Mouse (Mus musculus) embryonic facial prominence, embryonic 11.5 days (tissue): ENCODE data around the gene Ppm1e. TPM values are rescaled to one million over a fixed set of nuclear protein-coding genes. Genes with fewer than 3 reads are reported as not detected.
"Not testable (repeated sequence)": the region's sequence is repeated elsewhere in the genome, so short reads cannot be mapped to it uniquely, and the experiment has no call there.

Experiments
- ATAC-seq: fragments of 200-750 bp; cut with Nextera tagmentation; replicated peaks from 2 replicates; pipeline ENCODE4 v1.8.0; 2017; ENCODE audit warnings: low read depth; ENCODE audit not compliant: insufficient number of reproducible peaks, low FRiP score, low TSS enrichment
- DNase-seq: peaks from one replicate; pipeline ENCODE4 v3.0.0-alpha.2; 2015; ENCODE audit warnings: low spot score
- H3K27ac ChIP-seq: fragments of 300-500 bp; sonication (generic); replicated peaks from 2 replicates; pipeline ENCODE4 v1.5.1; 2014; ENCODE audit warnings: mild to moderate bottlenecking, low read depth, low read length, control low read depth
- H3K27me3 ChIP-seq: fragments of 300-500 bp; sonication (generic); 2 replicates; pipeline ENCODE4 v1.6.1; 2014; ENCODE audit warnings: mild to moderate bottlenecking, low read length, moderate library complexity, mixed read lengths; ENCODE audit not compliant: control insufficient read depth, insufficient read depth
- H3K36me3 ChIP-seq: fragments of 300-500 bp; sonication (generic); replicated peaks from 2 replicates; pipeline ENCODE4 v1.6.1; 2014; ENCODE audit warnings: low read depth, mild to moderate bottlenecking, low read length, moderate library complexity, mixed read lengths; ENCODE audit not compliant: control insufficient read depth, insufficient read depth
- H3K4me1 ChIP-seq: fragments of 300-500 bp; sonication (generic); 2 replicates; pipeline ENCODE4 v1.6.1; 2014; ENCODE audit warnings: low read length, mixed read lengths; ENCODE audit not compliant: control insufficient read depth, insufficient read depth
- H3K4me2 ChIP-seq: fragments of 300-500 bp; sonication (generic); 2 replicates; pipeline ENCODE4 v1.6.1; 2014; ENCODE audit warnings: low read depth, mild to moderate bottlenecking, control low read depth, low read length, moderate library complexity
- H3K4me3 ChIP-seq: fragments of 300-500 bp; sonication (generic); 2 replicates; pipeline ENCODE4 v1.5.1; 2014; ENCODE audit warnings: low read depth, low read length, control low read depth
- H3K9ac ChIP-seq: fragments of 300-500 bp; sonication (generic); replicated peaks from 2 replicates; pipeline ENCODE4 v1.6.1; 2014; ENCODE audit warnings: mild to moderate bottlenecking, control low read depth, low read length
- H3K9me3 ChIP-seq: fragments of 300-500 bp; sonication (generic); replicated peaks from 2 replicates; pipeline ENCODE4 v1.6.1; 2016; ENCODE audit warnings: mild to moderate bottlenecking, low read length, inconsistent platforms, mixed read lengths; ENCODE audit not compliant: control insufficient read depth
- WGBS: fragments of 180-500 bp; shearing (Covaris S2); extraction: QIAGEN DNeasy Blood & Tissue Kit; methylation state at CpG from one replicate; pipeline ENCODE4 v1.1.7; 2014; 5-methylcytosine and 5-hydroxymethylcytosine counted together
- polyA plus RNA-seq: library from polyadenylated mRNA; unstranded; fragments of >200 nt; fragmentation: Nextera tagmentation; extraction: Ambion mirVana; gene quantifications from 2 replicates; pipeline ENCODE4 v1.2.1, GENCODE M21; 2014

Gene Ppm1e
- polyA plus RNA-seq, 1 experiment from 2014 or later, result 3.9 TPM

GRCm38 (mm10) chr11:87272725-87273124 lies 86.1 kb downstream of the Ppm1e start:
- Histone ChIP-seq H3K36me3 (no peaks in the 10 kb centered on the region), H3K9me3 (no peaks in the 10 kb centered on the region), H3K4me2 (no peak overlapping the region), H3K4me1 (no peaks in the 10 kb centered on the region), H3K9ac (no peak overlapping the region), H3K4me3 (no peak overlapping the region), H3K27me3 (no peaks in the 10 kb centered on the region), H3K27ac (no peak overlapping the region)
- DNase-seq (no peak), ATAC-seq (no peak)
- WGBS, result 91% methylated on average over 5 of the region's 5 CpGs

- Histone ChIP-seq H3K36me3 (no peaks in the 10 kb centered on the region), H3K9ac (no peak overlapping the region), H3K4me1 (no peaks in the 10 kb centered on the region), H3K4me2 (no peak overlapping the region), H3K27me3 (no peaks in the 10 kb centered on the region), H3K9me3 (no peaks in the 10 kb centered on the region), H3K27ac (no peak overlapping the region), H3K4me3 (no peak overlapping the region)
- WGBS, result 92% methylated on average over 1 of the region's 1 CpGs
- no peak for ATAC-seq
- no peak for DNase-seq
Measured at GRCm38 (mm10) chr11:87271479-87271878, 87.3 kb downstream of the Ppm1e start.

DNA sequence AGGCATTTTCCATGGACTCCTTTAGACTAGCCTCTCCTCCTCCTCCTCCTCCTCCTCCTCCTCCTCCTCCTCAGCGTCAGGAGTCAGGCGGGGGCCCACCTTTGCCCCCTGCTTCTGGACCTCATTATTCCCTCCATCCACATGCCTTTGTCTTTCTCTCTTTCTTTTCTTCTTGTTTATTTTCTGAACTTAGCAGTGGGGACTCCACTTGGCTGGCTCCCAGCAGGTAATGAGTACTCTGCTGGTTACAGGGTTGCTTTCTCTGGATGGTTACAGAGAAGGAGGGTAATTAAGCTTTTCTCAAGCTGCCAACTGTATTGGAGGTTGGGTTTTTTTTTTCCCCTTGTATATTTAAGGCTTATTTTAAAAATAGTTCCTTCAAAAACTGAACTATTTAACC lies 87.9 kb downstream of the Ppm1e start:
- DNase-seq (peak; percentile 27), ATAC-seq (no peak)
- H3K9me3 ChIP-seq, result no peaks in the 10 kb centered on the region
- H3K36me3 ChIP-seq, result no peaks in the 10 kb centered on the region
- H3K4me2 ChIP-seq, result no peak overlapping the region
- no peak overlapping the region for H3K9ac ChIP-seq
- no peaks in the 10 kb centered on the region for H3K27me3 ChIP-seq
- H3K27ac ChIP-seq, result no peak overlapping the region
- no peaks in the 10 kb centered on the region for H3K4me1 ChIP-seq
- WGBS, result 0% methylated on average over 2 of the region's 2 CpGs
- H3K4me3 ChIP-seq, result no peak overlapping the region

DNA sequence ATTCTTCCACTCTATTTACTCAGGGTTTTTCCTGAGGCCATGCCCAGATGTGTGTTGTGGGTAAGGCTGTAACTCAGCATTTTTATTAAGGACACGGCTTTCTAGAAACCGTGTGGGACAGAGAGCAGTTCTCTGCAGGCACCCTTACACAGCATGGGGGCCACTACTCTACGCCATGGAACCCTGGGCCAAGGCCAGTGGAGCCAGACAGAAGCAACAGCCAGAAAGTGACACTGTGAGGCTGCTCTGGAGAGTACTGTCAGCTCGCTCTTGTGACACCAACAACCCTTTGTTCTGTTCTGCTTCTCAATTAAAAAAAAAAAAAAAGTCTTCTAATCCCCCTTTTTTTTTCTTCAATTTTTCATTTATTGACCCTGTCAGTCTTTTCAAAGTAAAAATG lies 88.4 kb downstream of the Ppm1e start:
- Histone ChIP-seq H3K4me3 (no peak overlapping the region), H3K4me2 (no peak overlapping the region), H3K9ac (no peak overlapping the region), H3K27me3 (no peaks in the 10 kb centered on the region), H3K36me3 (no peaks in the 10 kb centered on the region), H3K27ac (no peak overlapping the region), H3K4me1 (no peaks in the 10 kb centered on the region), H3K9me3 (no peaks in the 10 kb centered on the region)
- DNase-seq, result no peak
- ATAC-seq, result no peak
- WGBS, result 45% methylated on average over 4 of the region's 4 CpGs

- Histone ChIP-seq H3K4me3 (no peak overlapping the region), H3K4me2 (no peak overlapping the region), H3K36me3 (no peaks in the 10 kb centered on the region), H3K9me3 (no peaks in the 10 kb centered on the region), H3K27me3 (no peaks in the 10 kb centered on the region), H3K27ac (no peak overlapping the region), H3K4me1 (no peaks in the 10 kb centered on the region), H3K9ac (no peak overlapping the region)
- WGBS, result 80% methylated on average over 2 of the region's 2 CpGs
- no peak for DNase-seq
- no peak for ATAC-seq
Measured at GRCm38 (mm10) chr11:87268803-87269202, 90.0 kb downstream of the Ppm1e start.

GRCm38 (mm10) chr11:87266246-87266645 lies 92.6 kb downstream of the Ppm1e start:
- Histone ChIP-seq H3K9ac (no peak overlapping the region), H3K27me3 (no peaks in the 10 kb centered on the region), H3K4me2 (no peak overlapping the region), H3K4me1 (no peaks in the 10 kb centered on the region; the same call in 1 of the 2 replicates), H3K27ac (no peak overlapping the region), H3K9me3 (no peaks in the 10 kb centered on the region), H3K4me3 (no peak overlapping the region), H3K36me3 (no peaks in the 10 kb centered on the region)
- WGBS, result 62% methylated on average over 4 of the region's 4 CpGs
- no peak for ATAC-seq
- no peak for DNase-seq

- no peak overlapping the region for H3K27ac ChIP-seq
- H3K4me2 ChIP-seq, result no peak overlapping the region
- H3K36me3 ChIP-seq, result no peaks in the 10 kb centered on the region
- ATAC-seq, result no peak
- peak; percentile 44 for DNase-seq
- no peak overlapping the region for H3K4me3 ChIP-seq
- WGBS, result 19% methylated on average over 7 of the region's 7 CpGs
- H3K27me3 ChIP-seq, result no peaks in the 10 kb centered on the region
- H3K9ac ChIP-seq, result no peak overlapping the region
- H3K4me1 ChIP-seq, result no peaks in the 10 kb centered on the region; the same call in 1 of the 2 replicates
- no peaks in the 10 kb centered on the region for H3K9me3 ChIP-seq
Measured at GRCm38 (mm10) chr11:87263946-87264345, 94.9 kb downstream of the Ppm1e start.

GRCm38 (mm10) chr11:87261705-87262104 lies 97.1 kb downstream of the Ppm1e start:
- not testable (repeated sequence) for H3K27me3 ChIP-seq

More at GRCm38 (mm10) chr11:87261705-87262104, 97.1 kb downstream of the Ppm1e start:
- 73% methylated on average over 4 of the region's 4 CpGs for whole genome bisulfite sequencing
- not testable (repeated sequence) for H3K4me3 ChIP-seq, H3K4me1 ChIP-seq, H3K4me2 ChIP-seq, H3K36me3 ChIP-seq, H3K9me3 ChIP-seq, ATAC-seq, H3K27ac ChIP-seq, H3K9ac ChIP-seq, DNase-seq
